Mouse (Mus musculus) activated CD4-positive, CD25-positive, alpha-beta regulatory T cell, adult 4 months (primary cell): ENCODE measurements around the gene Myo3b. TPM values are rescaled to one million over a fixed set of nuclear protein-coding genes. Genes with fewer than 3 reads are reported as not detected.
A peak's percentile ranks its signal among the peaks of the same experiment; 100 is the strongest.

Experiments used
- ATAC-seq: one replicate; pipeline ENCODE4 v1.8.0; 2017
- polyA plus RNA-seq, 2 experiments: library from polyadenylated mRNA; unstranded; fragments of 100-300 nt; shearing (Covaris generic); gene quantifications; one replicate each; pipeline ENCODE4 v1.2.1; 2017

The Myo3b gene
- polyA plus RNA-seq, 2 experiments from 2014 or later = 8.3 to 12.4 TPM

GRCm38 (mm10) chr2:70133281-70133680 lies 94.4 kb downstream of the Myo3b start:
- ATAC-seq = no peak

- ATAC-seq = no peak
Measured at GRCm38 (mm10) chr2:70137226-70137998, 98.5 kb downstream of the Myo3b start.

- ATAC-seq = no peak
Measured at GRCm38 (mm10) chr2:70143543-70144188, 104.7 kb downstream of the Myo3b start.

GRCm38 (mm10) chr2:70146993-70147581 lies 108.2 kb downstream of the Myo3b start:
- peak; percentile 32 for ATAC-seq

GRCm38 (mm10) chr2:70148821-70149510 lies 110.0 kb downstream of the Myo3b start:
- no peak for ATAC-seq

- ATAC-seq = no peak
Measured at GRCm38 (mm10) chr2:70150399-70151035, 111.6 kb downstream of the Myo3b start.

GRCm38 (mm10) chr2:70151930-70152329 lies 113.0 kb downstream of the Myo3b start:
- no peak for ATAC-seq

- no peak for ATAC-seq
Measured at GRCm38 (mm10) chr2:70155226-70155836, 116.4 kb downstream of the Myo3b start.

- no peak for ATAC-seq
Measured at GRCm38 (mm10) chr2:70159543-70159942, 120.6 kb downstream of the Myo3b start.

GRCm38 (mm10) chr2:70166231-70166630 lies 127.3 kb downstream of the Myo3b start:
- no peak for ATAC-seq

- no peak for ATAC-seq
Measured at GRCm38 (mm10) chr2:70167944-70168935, 129.3 kb downstream of the Myo3b start.

GRCm38 (mm10) chr2:70170469-70170868 lies 131.5 kb downstream of the Myo3b start:
- ATAC-seq = no peak

GRCm38 (mm10) chr2:70176823-70177708 lies 138.1 kb downstream of the Myo3b start:
- no peak for ATAC-seq

GRCm38 (mm10) chr2:70177709-70178030 lies 138.7 kb downstream of the Myo3b start:
- no peak for ATAC-seq

- no peak for ATAC-seq
Measured at GRCm38 (mm10) chr2:70178241-70178640, 139.3 kb downstream of the Myo3b start.

GRCm38 (mm10) chr2:70182150-70182670 lies 143.3 kb downstream of the Myo3b start:
- no peak for ATAC-seq

- no peak for ATAC-seq
Measured at GRCm38 (mm10) chr2:70187040-70187439, 148.1 kb downstream of the Myo3b start.

- ATAC-seq = no peak
Measured at GRCm38 (mm10) chr2:70195418-70196248, 156.7 kb downstream of the Myo3b start.
